24 mouse cellular contexts compared by ENCODE assay signal in the genomic region with DNA sequence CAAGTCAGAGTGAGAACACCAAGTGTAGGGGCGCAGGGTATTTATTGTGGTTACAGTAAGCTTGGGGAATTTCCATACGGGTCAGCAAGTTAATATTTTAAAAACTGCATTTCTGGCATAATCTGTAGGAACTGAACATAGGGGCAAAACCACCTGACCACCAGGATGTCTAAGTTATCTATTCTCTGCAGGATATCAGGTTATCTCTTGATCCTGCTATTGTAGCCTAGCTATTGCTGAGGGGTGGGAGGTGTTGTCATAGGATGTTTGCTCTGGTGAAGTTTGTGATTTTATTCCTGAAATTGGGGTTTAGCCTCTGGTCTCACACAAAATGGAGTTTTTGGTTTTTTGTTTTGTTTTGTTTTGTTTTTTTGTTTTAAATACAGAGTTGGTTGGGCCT. TPM values are rescaled to one million over a fixed set of nuclear protein-coding genes. Genes with fewer than 3 reads are reported as not detected.
A peak's percentile ranks its signal among the peaks of the same experiment; 100 is the strongest.
DNase-seq lines count a peak whose midpoint lies in the region; ATAC-seq lines count a peak whose summit lies in the region.
"Had no signal": no experiment of that assay in that cellular context is flagged by ENCODE, and none has a peak within 500 bp of the region (broad histone marks: within the 10 kb centered on the region; RNA-seq: fewer than 3 reads in every experiment).

No protein-coding gene starts in this region.

- WGBS in hindbrain, embryonic 11.5 days = 88% methylated on average over 2 of the region's 2 CpGs

- H3K4me3 ChIP-seq in hindbrain, embryonic 11.5 days (ENCODE audit: low read depth, low read length) = no peak overlapping the region
- H3K4me3 ChIP-seq: embryonic facial prominence, embryonic 10.5 days; embryonic facial prominence, embryonic 12.5 days; forebrain, embryonic 13.5 days; forebrain, embryonic 15.5 days had no signal

- no peaks in the 10 kb centered on the region for H3K36me3 ChIP-seq in hindbrain, embryonic 11.5 days (ENCODE audit: control insufficient read depth, insufficient read depth, low read length)
- H3K36me3 ChIP-seq: embryonic facial prominence, embryonic 10.5 days; embryonic facial prominence, embryonic 12.5 days; forebrain, embryonic 15.5 days had no signal

- no peak overlapping the region for H3K27ac ChIP-seq in hindbrain, embryonic 11.5 days (ENCODE audit: low read depth, low read length)
- H3K27ac ChIP-seq: embryonic facial prominence, embryonic 10.5 days; embryonic facial prominence, embryonic 12.5 days; forebrain, embryonic 13.5 days; forebrain, embryonic 15.5 days had no signal

- H3K4me2 ChIP-seq in hindbrain, embryonic 11.5 days (replicated peaks; ENCODE audit: low read depth, low read length) = no peak overlapping the region
- H3K4me2 ChIP-seq: embryonic facial prominence, embryonic 12.5 days; forebrain, embryonic 13.5 days; forebrain, embryonic 15.5 days had no signal

- peak; percentile 36 for ATAC-seq in CD4-positive, CD25-positive, alpha-beta regulatory T cell, adult 4 months
- peak; percentile 28 for ATAC-seq in activated CD4-positive, CD25-positive, alpha-beta regulatory T cell, adult 4 months
- ATAC-seq in inflammation-experienced regulatory T-cells, adult 6 months = peak; percentile 58
- ATAC-seq in hindbrain, embryonic 11.5 days (ENCODE audit: low FRiP score) = no peak
- ATAC-seq: forebrain, embryonic 13.5 days; forebrain, embryonic 15.5 days; forebrain, postnatal 0 days; Patski had no signal

- no peaks in the 10 kb centered on the region for H3K4me1 ChIP-seq in hindbrain, embryonic 11.5 days (replicated peaks; ENCODE audit: control insufficient read depth, insufficient read depth, low read length)
- H3K4me1 ChIP-seq: embryonic facial prominence, embryonic 10.5 days; embryonic facial prominence, embryonic 12.5 days; forebrain, embryonic 13.5 days; forebrain, embryonic 15.5 days had no signal

- no peaks in the 10 kb centered on the region for H3K27me3 ChIP-seq in hindbrain, embryonic 11.5 days (ENCODE audit: control insufficient read depth, insufficient read depth, low read length)
- H3K27me3 ChIP-seq: embryonic facial prominence, embryonic 12.5 days; forebrain, embryonic 13.5 days; forebrain, embryonic 15.5 days; Patski had no signal

- no peak overlapping the region for H3K9ac ChIP-seq in hindbrain, embryonic 11.5 days (ENCODE audit: low read depth, low read length)
- H3K9ac ChIP-seq: embryonic facial prominence, embryonic 12.5 days; forebrain, embryonic 13.5 days; forebrain, embryonic 15.5 days; forebrain, postnatal 0 days had no signal

- DNase-seq in hindbrain, embryonic 11.5 days (ENCODE audit: low spot score) = no peak
- no peak for DNase-seq in natural killer cell, adult 2 months (ENCODE audit: low spot score in 2 of 2)
- DNase-seq in right cerebral cortex, postnatal 4 days = no peak
- no peak for DNase-seq in embryo, embryonic 10 days (ENCODE audit: low spot score)
- DNase-seq: adrenal gland, adult 2 months; adrenal gland, postnatal 10 days; adrenal gland, postnatal 25 days; cerebellum, adult 11-12 months; cerebellum, adult 2 months; cerebellum, adult 9-10 months; cerebellum, postnatal 10 days; cerebellum, postnatal 25 days; forebrain, postnatal 0 days had no signal

- no peaks in the 10 kb centered on the region for H3K9me3 ChIP-seq in hindbrain, embryonic 11.5 days (ENCODE audit: control insufficient read depth, low read length)
- H3K9me3 ChIP-seq: embryonic facial prominence, embryonic 10.5 days; embryonic facial prominence, embryonic 12.5 days; forebrain, embryonic 13.5 days; forebrain, embryonic 15.5 days had no signal

RNA-seq across cellular contexts. Expression of a gene that starts 25.9 kb away (rescaled TPM):
- polyA plus RNA-seq in CD4-positive, CD25-positive, alpha-beta regulatory T cell, adult 4 months (2017; shearing (Covaris generic)) = 10 to 100 TPM; 26.8 to 29.1 TPM
- 10 to 100 TPM; 24.3 to 29.4 TPM for polyA plus RNA-seq in activated CD4-positive, CD25-positive, alpha-beta regulatory T cell, adult 4 months (2017; shearing (Covaris generic))
- polyA plus RNA-seq in inflammation-experienced regulatory T-cells, adult 6 months (2017; shearing (Covaris generic)) = 10 to 100 TPM; 20.1 to 30.6 (median 29.7) TPM
- polyA plus RNA-seq in hindbrain, embryonic 11.5 days (2014; fragmentation: Nextera tagmentation; extraction: Ambion mirVana) = 35.3 and 36.2 TPM in 2 replicates

RNA-seq across cellular contexts. Expression of a gene that starts 42.6 kb away (rescaled TPM):
- not detected for polyA plus RNA-seq in CD4-positive, CD25-positive, alpha-beta regulatory T cell, adult 4 months (2017; shearing (Covaris generic))
- not detected for polyA plus RNA-seq in activated CD4-positive, CD25-positive, alpha-beta regulatory T cell, adult 4 months (2017; shearing (Covaris generic))
- not detected for polyA plus RNA-seq in inflammation-experienced regulatory T-cells, adult 6 months (2017; shearing (Covaris generic))
- polyA plus RNA-seq in hindbrain, embryonic 11.5 days (2014; fragmentation: Nextera tagmentation; extraction: Ambion mirVana) = not detected in 2 replicates
- polyA plus RNA-seq: adrenal gland, adult 2 months; C2C12; cerebellum, adult 2 months; embryonic facial prominence, embryonic 10.5 days; embryonic facial prominence, embryonic 12.5 days; embryonic facial prominence, embryonic 14.5 days; forebrain, embryonic 11.5 days; forebrain, embryonic 13.5 days; forebrain, embryonic 15.5 days; forebrain, postnatal 0 days; Patski had no signal
